Mouse (Mus musculus) spleen, postnatal 36 days (tissue): ENCODE measurements around the gene Chd9.
"Not testable (repeated sequence)": the region's sequence is repeated elsewhere in the genome, so short reads cannot be mapped to it uniquely, and the experiment has no call there.

ENCODE experiments used
- DNase-seq, 2 experiments: peaks; one replicate each; pipeline ENCODE4 v3.0.0; 2022; ENCODE audit warnings: low spot score in 2 of 2, mixed read lengths in 1 of 2

Gene Chd9

DNA sequence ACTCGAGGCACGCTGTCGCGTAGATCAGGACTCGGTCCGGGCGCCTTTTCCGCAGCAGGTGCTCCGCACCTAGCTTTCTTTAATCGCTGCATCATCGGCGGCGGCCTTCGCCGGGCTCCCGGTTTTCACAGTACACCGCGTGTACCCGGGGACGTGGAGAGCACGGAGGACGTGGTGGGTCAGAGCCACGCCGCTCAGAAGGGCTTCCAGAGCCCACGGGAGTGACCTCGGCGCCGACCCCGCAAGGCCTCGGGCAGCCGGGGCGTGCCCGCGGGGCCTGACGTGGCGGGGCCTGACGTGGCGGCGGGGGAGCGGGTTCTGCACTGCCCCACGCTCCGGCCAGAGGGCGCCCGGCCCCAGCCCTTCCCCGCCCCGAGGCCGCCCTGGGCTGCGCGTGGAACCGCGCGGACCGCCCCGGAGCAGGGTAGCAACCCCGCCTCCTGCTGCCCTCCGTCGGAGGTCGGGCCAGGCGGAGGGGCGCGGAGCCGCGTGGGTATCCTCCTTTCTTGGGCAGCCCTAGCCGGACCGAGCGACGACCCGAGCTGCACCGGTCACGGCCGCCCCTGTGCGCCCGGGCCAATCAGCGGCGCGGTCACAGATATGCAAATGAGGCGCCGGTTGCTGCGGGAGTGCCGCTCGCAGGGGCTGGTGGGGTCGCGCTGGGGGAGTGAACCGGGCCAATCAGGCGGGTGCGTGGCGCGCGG lies 79.8 kb downstream of the Chd9 start:
- DNase-seq: peak; percentile 95 to 96

DNA sequence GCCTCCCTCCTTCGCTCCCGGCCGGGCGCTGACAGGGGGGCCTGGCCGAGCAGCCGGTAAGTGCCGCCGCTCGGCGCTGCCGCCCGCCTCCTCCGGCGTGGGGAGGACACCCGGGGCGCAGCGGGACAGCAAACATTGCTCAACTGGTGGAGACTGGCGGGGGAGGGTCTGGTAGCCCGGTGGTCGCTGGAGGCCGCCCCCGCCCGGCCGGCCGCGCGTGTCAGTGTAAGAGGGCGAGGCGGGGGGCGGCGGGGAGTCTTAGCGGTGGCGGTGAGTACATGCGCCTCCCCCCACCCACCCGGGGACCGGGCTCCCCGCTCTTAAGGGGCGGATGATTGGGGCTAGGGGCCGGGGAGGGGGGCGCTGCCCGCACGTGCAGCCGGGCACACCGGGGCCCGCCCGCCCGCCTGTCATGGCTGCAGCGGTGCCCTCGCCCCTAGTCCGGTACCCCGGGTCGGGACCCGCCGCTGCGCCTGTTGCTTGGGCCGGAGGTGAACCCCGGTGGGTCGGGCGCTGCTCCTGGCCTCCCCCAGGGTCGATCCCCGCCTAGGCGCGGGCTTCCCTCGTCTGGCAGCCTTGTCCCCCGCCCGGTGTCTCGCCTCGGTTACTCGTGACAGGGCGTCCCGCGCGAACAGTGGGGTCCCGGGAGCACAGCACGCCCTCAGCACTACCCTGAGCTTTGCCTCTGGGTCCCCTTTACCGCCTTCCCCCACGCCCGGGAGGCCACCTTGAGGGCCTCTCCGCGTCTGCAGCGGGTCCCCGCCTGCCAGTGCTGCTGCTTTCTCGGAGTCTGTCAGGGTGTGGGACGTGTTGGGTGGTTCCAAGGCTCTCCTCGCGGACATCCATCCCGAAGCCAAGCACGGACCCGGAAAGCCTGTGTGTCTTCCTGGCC lies 80.7 kb downstream of the Chd9 start:
- DNase-seq: peak; percentile 38 to 48

DNA sequence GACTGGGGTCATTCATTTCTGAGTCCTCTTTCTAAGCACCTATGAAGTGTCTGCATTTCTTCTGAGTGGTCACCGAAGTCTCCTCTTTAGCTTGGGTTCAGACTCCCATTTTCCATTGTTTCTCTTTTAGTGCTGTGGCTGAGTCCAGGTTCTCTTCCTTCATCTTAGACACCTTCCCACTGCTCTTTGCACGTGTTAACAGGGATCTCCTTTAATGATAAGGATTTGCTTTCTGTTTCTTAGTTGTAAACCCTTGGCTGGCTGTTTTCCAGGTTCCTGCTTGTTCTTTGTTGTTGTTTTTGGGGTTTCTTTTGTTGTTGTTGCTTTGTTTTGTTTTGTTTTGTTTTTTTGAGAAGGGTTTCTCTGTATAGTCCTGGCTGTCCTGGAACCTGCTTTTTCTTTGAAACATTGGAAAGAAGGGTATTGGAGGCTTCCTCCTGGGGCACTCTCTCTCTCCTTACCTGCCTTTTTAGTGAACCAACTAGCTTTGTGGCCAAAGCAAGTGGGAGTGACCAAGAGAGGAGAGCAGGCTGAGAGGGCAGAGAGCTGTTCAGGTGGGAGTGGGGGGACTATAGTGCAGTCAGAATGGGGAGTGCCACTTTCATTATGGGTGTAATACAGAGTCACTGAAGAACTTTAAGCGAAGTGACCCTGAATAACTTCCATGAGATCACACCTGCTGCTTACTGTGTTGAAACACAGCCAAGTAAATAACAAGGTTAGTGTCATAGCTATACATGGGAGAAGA lies 95.2 kb downstream of the Chd9 start:
- DNase-seq: no peak

DNA sequence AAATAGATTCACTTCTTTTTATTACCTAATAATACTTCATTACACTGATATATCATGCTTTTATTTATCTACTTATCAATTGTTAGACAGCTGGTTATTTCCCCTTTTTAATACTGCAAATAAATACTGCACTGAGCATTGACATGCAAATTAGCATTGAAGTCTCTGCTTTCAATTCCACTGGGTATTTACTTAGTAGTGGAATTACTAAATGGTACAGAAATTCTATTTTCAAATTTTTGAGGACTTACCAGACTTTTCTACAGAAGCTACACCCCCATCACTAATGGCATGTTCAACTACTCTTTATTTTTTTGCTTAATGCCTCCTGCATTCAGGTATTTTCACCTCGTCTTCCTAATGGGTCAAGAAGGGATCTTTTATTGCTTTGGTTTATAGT lies 100.3 kb downstream of the Chd9 start:
- DNase-seq: no peak

DNA sequence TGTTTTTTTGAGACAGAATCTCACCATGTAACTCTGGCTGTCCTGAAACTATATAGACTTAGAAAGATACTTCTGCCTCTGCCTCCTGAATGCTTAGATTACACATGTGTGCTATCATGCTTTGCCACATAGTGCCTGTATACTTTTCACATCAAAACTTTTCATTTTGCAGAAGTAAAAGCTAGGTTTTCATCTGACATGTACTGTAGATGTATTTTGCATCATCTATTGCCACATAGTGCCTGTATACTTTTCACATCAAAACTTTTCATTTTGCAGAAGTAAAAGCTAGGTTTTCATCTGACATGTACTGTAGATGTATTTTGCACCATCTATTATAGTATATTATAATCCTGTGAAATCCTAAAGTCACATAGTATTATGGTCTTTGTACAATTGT lies 102.0 kb downstream of the Chd9 start:
- not testable (repeated sequence) for DNase-seq

DNA sequence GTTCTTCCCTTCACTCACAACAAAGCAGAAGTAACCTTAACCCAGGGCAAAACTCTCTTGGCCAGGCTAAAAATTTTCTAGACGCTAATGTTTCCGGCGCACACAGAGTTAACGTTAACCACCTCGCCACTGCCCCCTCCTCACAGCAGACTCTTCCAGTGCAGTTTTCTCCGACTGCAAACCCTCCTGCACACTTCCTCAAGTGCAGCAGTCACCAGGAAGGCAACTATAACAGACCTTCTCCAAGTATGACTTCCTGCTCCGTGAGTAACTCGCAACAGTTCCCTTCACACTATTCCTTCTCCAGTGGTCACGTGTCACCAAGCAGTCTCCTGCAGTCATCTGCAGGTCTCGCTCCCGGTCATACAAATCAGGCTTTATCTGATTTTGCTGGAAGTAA lies 104.8 kb downstream of the Chd9 start:
- no peak for DNase-seq

DNA sequence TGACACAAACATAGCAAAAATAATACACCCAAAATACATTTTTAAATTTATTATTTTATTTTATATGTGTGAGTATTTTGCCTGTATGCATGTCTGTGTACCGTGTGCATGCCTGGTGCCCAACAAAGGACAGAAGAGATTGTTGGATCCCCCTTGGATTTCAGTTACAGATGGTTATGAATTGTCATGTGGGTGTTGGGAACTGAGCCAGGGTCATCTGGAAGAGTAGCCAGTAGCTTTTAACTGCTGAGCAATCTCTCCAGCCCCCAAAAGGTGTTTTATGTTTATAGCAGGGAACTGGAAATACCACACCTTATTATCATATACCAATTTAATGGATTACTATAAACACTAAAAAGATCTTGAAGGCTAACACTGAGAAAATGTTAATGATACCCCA lies 106.6 kb downstream of the Chd9 start:
- DNase-seq: no peak

DNA sequence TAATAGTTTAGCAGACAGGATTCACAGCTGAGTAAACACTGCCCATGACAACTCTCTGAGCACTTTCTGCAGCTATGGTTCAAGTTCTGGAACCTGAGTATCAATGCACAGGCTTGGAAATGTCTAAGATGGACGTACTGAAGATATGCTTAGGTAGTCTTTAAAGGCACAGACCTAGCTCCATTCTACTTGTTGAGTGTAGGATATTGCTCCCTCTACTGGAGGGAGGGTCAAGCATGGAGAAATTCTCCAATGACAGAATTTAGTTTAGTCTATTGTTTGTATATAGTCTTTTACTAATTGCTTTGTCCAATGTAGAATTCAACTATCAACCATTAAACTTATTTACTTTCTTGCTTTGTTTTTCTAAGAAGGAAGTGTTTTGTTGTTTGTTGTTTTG lies 108.7 kb downstream of the Chd9 start:
- peak in 1 of 2 experiments; percentile 42 for DNase-seq

DNA sequence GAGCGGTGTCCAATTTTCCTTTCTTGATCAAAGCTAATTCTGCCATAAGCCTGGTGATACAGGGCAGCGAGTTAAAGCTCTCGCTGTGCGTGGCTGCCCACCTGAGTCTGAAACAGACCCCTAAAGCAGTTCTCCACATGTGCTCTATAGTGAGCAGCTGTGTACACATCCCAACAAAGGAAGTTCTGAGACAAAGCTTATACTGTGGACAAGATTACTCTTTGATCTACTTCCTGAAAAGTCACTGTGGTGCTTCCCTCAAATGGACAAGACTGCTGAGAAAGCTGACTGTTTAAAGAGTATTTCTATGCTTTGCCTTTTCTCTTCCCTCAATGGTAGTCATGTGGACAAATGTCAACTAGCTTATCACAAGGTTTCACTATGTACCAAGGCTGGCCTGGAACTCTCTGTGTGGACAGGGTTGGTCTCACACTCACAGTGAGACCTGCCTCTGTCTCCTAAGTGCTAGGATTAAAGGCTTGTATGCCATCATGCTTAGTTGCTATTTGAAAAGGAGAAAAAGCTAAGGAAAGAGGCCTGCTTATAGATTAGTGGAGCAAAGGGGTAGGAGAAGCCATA lies 110.3 kb downstream of the Chd9 start:
- no peak for DNase-seq

DNA sequence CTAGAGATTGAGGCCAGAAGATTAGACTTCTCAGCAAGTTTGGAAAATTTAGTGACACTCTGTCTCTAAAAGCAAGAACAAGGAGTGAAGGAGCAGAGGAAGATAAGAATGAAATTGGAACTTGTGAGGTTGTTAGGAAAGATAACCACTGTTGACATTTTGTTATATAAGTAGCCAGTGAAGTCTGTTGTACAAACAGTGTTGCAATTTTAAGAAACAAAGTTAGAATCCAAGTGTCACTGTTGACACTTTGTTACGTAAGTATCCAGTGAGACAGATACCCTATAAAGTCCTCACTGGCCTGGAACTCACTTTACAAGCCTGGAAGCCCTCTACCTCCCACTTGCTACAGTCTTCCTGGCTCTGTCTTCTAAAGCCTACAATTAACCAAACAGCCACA lies 111.7 kb downstream of the Chd9 start:
- no peak for DNase-seq

DNA sequence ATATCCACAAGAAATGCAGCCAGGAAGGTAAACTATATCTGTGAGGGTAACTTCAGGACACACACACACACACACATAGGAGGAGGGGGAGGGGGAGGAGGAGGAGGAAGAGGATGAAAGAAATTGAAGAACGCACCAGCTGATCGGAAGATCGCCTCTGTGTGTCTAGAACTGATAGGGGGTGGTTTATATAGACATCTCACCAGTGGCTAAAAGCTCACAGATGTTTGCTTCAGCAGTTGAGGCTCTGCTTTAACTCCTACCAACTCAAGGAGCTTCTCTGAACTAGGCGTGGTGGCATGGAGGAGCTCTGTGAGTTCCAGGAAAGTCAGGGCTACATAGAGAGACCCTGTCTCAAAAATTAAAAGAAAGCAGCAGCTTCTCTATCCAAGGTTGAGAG lies 115.6 kb downstream of the Chd9 start:
- DNase-seq: no peak

DNA sequence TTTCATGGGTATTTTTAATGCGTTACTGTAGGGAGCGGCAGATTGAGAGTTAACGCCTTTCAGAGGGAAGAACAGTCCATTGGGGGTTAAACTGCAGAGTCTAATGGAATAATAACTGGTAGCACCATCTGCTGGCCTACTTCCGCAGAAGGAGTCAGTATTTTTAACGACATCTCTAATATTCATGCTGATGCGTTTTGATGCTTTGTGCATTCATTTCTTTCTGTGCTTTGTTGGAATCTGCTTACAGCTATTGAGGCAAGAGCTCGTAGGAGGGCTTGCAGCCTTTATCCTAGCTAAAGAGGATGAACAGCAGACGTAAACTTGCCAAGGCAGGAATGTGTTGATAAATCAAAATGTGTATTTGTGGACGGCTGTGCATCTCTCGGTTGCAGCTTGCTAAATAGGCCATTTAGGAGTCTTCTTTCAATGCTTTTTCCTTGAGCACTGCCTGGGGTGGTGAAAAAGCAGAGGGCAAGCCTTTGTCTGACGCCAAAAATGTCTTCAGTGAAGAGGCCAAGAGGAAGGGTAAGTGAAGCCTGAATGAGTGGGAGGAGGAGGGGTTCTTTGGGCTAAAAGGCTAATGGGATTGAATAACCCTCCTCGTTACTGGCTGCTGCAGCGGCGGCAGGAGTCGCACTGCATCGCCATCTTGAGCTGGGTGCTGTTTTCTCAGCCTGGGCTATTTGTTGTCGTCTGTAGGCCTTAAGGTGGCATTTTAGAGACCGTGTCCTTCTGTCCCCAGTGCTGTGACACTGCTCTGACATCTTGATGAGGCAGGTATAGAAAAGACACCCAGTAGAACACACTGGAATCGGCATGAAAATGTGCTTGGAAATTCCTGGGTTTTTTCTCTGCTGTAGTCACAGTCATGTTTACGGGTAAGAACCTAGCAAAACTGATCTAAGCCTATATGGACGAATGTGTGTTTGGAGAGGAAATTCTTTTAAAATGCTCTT lies 126.9 kb downstream of the Chd9 start:
- DNase-seq: peak; percentile 69 to 75

DNA sequence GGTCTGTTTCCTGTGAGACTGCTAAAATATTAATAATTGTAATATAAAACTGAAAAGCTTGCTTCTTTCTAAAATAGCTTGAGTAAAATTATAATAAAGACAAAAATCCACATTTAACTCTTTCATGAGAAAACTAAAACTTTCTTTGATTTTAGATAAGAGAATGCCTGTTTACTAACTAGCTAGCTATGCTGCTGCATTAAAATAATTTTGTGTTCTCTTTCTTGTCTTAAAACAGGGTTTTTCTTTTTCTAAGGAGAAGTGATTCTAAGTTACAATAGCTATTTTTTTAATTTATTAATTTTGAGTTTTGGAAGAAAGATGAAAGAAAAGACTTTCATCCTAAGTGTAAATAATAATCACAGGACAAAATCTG lies 127.6 kb downstream of the Chd9 start:
- DNase-seq: no peak

DNA sequence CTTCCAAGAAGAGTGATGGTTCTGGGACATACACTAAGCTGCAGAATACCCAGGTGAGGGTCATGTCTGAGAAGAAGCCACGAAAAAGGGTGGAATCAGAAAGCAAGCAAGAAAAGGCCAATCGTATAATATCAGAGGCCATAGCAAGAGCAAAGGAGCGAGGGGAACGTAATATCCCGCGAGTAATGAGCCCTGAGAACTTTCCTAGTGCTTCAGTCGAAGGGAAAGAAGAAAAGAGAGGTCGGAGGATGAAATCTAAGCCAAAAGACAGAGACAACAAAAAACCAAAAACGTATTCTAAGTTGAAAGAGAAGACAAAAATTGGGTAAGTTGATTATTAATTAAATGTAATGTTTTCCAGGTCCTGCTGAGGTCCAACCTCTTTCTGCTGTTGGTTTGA lies 128.2 kb downstream of the Chd9 start:
- DNase-seq: no peak

DNA sequence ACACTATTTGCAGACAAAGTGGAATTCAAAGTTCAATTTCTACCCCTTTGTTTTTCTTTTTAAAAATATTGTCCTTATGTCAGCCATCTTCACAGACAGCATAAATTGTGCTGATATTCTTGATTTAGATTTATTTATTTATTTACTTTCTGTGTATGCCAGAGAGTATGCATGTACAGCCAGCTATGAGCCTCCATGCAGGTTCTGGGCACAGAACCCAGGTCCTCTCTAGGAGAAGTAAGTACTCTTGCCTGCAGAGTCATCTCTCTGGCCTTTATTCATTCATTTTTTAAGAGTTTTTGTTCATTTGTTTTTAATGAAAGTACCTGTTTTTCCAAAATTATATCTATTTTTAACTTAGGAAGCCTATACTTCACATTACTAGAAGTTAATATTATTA lies 129.6 kb downstream of the Chd9 start:
- no peak for DNase-seq

DNA sequence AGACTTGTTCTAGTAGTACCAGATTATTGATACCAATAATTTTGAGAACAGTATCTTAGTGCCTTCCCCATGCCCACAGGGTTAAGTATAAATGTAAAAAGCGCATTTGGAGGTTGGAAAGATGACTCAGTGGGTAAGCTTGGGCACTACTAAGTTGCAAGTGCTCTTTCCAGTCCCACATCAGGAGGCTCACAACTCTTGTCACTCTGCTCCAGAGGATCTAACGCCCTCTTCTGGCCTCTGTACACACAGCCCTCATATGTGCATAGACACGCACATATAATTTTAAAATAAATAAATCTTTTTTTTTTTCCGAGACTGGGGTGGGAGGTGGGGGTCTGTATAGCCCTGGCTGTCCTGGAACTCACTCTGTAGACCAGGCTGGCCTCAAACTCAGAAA lies 131.6 kb downstream of the Chd9 start:
- no peak for DNase-seq

DNA sequence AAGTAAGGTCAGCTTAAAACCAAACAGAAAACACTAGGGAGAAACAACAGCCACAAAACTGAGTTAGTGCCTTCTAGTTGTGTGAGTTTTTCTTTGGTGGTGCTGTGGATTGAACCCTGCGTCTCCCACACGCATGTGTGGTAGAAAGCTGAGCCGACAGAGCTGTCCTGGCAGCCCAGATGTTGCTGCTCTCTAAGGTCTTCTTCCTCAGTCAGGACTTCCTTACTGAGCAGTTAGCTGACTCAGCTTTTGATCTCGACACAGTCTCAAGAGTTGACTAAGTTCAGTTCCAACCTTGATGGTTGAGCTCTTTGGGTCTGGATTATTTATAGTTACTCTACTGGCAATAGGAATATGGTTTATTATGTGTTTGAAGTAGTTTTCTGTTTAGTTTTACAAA lies 133.5 kb downstream of the Chd9 start:
- DNase-seq: peak; percentile 8 to 20

DNA sequence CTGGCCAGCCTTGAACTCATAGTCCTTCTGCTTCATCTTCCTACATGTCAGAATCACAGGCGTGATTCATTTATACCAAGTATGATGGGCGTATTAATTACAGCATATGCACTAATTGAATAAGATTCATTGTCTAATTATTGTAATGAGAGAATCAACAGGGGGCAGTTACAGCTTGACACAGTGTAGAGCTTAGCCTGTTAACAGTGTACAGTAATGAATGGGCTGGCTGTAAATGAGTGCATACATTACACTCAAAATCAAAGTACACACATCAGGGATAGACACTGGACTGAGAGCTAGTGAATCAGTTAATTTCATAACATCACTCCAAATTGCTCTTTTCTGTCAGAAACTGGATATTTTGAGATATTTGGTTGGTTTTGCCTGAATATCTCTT lies 135.9 kb downstream of the Chd9 start:
- DNase-seq: no peak

DNA sequence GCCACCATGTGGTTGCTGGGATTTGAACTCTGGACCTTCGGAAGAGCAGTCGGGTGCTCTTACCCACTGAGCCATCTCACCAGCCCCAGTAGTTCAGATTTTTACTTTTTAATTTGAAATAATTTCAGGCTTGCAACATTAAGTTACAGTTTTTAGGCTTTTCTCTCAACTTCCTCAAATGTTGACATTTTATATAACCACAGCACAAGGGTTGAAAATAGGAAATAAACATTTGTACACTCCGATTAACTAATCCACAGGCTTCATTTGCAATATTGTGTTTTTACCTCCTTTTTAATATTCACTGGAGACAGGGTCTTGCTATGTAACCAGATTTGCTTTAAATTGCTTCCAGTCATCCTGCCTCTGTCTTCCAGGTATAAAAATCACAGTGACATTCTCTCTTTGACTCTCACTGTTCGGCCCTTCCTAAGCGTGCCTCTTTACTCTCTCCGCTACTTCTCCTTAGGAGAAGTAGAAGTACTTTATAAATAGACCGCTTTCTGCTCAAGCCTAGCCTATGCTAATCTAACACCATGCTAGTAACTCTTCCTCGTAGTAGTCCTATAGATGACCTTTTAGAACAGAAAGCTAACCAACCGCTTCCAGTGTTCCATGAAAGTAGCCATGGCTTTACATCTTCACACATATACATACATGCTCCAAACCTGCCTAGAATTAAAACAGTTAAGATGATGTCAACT lies 137.5 kb downstream of the Chd9 start:
- DNase-seq: no peak

DNA sequence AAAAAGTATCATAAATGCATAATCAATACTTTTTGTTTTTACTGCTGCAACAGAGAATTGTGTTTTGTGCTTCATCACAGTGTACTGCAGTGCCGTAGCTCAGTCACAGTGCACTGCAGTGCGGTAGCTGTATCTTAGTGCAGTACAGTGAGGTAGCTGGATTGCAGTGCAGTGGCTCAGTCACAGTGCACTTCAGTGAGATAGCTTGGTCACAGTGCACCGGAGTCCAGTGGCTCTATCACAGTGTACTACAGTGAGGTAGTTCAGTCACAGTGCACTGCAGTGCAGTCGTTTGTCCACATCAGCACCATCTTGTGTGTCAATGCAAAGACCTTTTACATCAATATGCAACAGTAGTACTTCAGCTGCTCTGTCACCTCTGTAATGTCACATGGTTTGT lies 140.2 kb downstream of the Chd9 start:
- no peak for DNase-seq
